Mouse (Mus musculus): ENCODE measurements around the gene Nolc1.
"Not testable (repeated sequence)": the region's sequence is repeated elsewhere in the genome, so short reads cannot be mapped to it uniquely, and the experiment has no call there.

Nolc1 gene

GRCm38 (mm10) chr19:46094144-46094543 is 18.5 kb downstream of the Nolc1 start:
- DNase-seq = no peak

- no peak for DNase-seq
These were observed 19.6 kb downstream of the Nolc1 start for GRCm38 (mm10) chr19:46095291-46095690.

DNA sequence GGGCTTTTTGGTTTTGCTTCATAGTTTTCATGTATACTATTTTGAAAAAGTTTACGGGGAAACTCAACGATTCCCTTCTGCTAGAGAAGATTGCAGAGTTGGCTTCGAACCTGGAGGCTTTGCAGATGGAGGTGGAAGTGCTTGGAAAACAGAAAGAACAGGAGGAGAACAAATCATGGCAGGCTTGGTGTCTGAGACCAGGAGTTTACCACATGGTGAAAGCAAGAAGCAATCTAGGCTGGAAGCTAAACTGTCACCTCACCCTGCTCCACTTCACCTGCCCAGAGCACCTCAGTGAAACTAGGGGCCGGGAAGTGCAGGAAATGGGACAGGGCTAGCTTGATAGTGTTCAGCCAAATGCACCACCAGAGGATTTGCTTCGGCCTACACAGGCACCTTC is 20.7 kb downstream of the Nolc1 start:
- no peak for DNase-seq

- no peak for DNase-seq
These were observed 23.9 kb downstream of the Nolc1 start for GRCm38 (mm10) chr19:46099561-46099960.

DNA sequence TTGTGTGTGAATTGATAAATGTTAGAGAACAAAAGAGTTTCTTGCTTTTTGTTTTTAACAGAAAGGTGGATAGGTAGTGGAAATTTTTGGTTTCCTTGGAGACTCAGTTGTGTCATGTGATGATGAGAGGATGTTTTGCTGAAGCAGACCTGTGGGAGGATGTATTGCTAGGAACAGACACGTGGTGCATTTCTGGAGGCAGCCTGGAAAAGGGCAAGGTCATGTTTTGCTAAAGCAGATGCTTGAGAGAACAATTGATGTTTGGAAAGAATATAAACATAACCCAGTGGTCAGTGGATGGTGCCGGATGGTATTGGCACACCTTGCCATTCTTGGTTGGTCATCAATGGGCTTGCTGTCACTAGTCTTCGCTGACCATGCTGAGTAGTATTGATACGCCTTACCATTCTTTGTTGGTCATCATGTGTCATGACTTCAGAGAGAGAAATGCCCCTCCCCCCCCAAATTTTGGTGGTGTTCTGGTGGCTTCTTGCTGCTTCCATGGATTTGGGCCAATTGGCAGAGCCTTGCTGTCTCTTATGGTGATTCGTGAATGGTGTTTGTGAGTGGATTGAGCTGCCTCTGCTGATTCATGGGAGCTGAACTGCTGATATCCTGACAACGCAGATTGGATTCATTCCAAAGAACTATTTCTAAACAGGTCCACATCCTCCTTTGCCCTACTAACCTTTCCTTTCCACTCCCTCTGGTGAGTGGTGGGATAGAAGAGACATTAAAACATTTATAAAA is 27.9 kb downstream of the Nolc1 start:
- no peak for DNase-seq

DNA sequence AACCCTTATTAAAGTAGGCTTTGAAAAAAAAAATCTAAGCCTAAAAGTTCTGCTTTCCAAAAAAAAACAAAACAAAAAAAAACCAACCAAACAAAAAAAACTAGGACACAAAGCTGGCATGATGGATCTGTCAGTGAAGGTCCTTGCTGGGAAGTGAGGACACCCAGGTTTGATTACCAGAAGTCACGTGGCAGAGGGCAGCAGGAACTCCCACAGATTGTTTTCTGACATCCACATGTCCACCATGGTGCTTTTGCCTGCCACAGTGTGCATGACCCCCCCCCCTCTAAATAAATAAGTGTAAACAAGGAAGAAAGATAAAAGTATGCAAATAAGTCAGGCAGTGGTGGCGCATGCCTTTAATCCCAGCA is 28.5 kb downstream of the Nolc1 start:
- DNase-seq = no peak

- DNase-seq = no peak
These were observed 34.6 kb downstream of the Nolc1 start for GRCm38 (mm10) chr19:46110214-46110613.

DNA sequence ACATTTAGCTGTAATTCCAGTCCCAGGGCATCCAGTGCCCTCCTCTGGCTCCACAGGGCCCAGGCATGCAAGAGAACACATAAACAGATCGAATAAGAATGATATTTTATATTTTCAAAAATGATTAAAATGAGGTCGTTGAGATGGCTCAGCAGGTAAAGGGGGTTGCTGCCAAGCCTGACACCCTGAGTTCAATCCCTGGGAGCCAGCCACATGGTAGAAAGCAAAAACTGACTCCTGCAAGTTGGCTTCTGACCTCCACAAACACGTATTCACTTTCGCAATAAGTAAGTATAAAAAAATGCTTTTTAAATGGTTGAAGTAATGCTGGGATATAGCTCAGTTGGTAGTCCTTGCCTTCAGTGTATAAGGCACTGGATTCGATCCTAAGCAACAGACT is 35.1 kb downstream of the Nolc1 start:
- no peak for DNase-seq

DNA sequence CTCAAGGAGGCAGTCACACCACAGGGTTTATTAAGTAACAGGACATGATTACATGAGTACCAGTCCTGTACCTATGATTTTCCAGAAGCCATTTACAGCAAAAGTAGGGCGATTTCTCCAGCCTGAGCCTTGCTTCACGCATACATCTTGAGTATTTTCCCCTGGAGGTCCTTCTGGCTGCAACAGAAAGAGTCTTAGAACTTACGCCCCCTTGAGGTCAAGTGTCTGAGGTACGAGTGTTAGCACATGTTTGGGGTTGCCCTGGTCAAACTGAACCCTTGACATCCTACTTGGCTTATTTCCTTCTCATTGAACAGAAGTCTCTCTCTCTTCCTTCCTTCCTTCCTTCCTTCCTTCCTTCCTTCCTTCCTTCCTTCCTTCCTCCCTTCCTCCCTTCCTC is 39.0 kb downstream of the Nolc1 start:
- DNase-seq = no peak

GRCm38 (mm10) chr19:46119458-46119857 is 43.8 kb downstream of the Nolc1 start:
- DNase-seq = no peak

DNA sequence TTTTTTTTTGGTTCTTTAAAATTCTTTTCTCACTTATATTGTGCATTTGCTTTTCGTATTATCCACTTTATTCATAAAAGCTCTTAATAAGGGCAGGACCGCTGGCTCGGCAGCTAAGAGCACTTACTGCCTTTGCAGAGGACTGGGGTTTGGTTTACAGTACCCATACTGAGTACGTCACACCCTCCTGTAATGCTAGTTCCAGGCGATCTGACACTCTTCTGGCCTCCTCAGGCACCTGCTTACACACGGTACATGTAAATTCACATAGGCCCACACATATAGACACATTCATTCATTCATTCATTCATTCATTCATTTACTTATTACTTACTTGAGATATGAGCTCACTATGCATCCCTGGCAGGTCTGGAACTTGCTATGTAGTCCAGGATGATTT is 45.2 kb downstream of the Nolc1 start:
- DNase-seq = no peak

DNA sequence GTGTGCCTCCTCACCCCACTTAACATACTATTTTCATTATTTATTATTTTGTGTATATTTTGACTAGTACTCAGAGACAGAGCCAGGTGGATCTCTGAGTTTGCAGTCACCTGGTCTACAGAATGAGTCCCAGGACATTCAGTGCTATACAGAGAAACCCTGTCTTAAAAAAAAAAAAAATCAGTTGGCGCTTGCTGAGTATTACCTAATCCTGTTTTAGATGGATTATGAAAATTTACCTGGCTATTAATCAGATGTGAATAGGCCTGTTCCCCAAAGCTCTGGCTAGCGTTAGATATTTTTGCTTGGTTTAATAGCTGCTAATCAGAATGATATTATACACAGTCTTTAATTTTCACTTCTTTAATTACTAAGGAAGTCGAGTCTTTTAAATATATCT is 48.2 kb downstream of the Nolc1 start:
- no peak for DNase-seq

- DNase-seq = no peak
These were observed 49.0 kb downstream of the Nolc1 start for GRCm38 (mm10) chr19:46124651-46125050.

DNA sequence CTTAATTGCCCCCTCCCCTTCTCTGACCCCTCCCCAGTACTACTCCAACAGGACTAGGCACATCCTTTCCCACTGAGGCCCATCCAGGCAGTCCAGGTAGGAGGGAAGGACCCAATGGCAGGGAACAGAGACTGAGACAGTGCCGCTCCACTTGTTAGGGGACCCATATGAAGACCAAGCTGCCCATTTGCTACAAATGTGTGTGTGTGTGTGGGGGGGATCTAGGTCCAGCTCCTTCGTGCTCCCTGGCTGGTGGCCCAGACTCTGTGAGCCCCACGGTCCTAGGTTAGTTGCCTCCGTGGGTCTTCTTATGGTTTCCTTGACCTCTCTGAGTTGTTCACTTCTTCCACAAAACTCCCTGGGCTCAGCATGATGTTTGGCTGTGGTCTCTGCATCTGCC is 50.6 kb downstream of the Nolc1 start:
- no peak for DNase-seq

- DNase-seq = not testable (repeated sequence)
These were observed 54.1 kb downstream of the Nolc1 start for GRCm38 (mm10) chr19:46129737-46130136.

- DNase-seq = no peak
These were observed 55.6 kb downstream of the Nolc1 start for GRCm38 (mm10) chr19:46131283-46131682.

- DNase-seq = peak; percentile 38 to 63
These were observed 56.2 kb downstream of the Nolc1 start, which contains the start of gene Elovl3 for GRCm38 (mm10) chr19:46131694-46132525. TSS of gene Elovl3 (plus strand) at chr19:46131897.

DNA sequence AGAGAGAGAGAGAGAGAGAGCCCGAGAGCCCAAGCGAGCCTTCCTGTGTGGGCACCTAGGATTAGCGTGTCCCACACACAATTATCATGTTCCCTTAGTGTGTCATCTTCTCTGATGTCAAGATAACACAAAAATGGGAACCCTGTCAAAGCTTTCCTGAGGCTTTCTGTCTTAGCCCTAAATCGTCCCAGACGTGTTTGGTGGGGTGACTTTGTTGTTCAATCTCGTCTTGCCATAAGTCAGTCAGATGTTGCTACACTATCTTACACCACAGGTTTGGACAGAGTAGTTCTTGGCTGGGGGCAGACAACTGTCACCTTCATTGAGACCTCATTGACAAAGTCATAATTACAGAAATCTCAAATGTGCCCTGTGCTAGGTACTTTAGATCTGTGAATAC is 56.9 kb downstream of the Nolc1 start:
- DNase-seq = no peak

All from kidney, postnatal 25 days (tissue).